Mouse (Mus musculus): ENCODE data around the gene Larp7.
A peak's percentile ranks its signal among the peaks of the same experiment; 100 is the strongest.

Larp7 gene

DNA sequence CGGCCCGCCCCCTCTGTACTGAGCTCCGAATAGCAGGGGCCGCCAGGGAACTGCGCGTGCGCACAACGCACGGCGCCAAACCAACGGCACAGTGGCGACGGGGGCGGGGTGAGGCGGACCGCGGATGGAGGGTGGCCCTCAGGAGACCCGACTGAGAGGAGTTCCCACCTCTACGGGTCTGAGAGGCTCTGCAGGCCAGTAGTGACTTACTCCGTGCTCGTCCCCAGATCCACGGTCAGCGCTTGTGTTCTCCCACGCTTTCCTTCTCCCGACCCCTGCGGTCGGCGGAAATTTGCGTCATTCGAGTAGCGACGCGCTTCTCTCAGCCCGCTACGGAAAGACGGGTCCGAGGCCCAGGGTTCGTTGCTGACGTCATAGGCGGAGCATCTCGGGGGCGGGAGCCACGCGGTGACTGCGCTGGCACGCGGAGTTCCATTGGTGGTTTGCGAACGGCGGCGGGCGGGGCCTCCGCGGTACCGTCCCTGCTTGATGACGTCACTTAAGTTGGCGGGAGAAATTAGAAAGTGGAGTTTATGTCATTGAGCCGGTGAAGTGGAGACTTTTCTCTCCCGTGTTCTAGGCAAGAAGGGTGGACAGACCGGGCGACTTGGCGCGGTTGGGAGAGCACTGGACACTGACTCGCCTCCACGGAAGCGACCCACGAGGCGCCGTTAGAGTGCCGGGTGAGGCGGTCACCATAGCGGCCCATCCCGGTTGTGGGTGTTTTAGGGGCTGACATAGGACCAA is at the start of gene Larp7, which contains the start of gene Zgrf1:
TSS of gene Larp7 (minus strand) at position 377 of the 747 bp plus-strand sequence.
TSS of gene Zgrf1 (plus strand) at position 517 of the 747 bp plus-strand sequence.
- peak; percentile 97 for DNase-seq (ENCODE audit: low spot score)

DNA sequence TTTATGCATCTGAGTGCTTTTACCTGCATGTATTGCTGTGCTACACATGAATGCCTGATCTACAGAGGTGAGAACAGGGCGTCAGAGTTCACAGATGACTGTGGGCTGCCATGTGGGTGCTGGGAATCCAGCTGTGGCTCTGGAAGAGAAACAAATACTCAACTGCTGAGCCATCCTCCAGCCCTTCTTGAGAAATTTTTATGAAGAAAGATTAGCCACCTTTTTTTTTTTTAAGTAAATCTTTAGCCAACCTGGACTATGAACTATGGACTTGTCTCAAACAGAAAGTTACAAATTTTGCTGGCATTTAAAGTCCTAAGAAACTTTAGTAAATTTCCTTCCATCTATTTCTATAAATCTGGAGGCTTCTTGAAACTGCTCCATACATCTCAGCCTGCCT is 44.0 kb upstream of the Larp7 start:
- no peak for DNase-seq (ENCODE audit: low spot score)

DNA sequence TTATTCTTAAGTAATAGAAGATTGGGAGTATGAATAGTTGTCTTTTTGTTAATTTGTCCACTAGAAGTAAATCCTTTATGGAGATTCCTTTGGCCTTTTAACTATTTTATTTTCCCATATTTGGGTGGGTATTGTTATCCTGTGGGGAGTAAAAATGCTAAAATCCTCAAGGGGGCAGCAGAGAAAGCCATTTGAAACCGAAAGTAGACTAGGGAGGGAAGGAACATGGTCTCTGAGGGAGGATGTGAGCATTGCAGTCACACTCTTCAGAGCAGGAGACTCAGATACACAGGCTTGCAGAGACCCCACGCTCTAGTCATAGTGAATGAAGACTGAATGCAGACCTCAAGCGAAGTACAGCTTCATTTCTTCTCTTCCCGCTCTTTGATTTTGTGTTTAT is 19.4 kb upstream of the Larp7 start:
- peak; percentile 46 for DNase-seq (ENCODE audit: low spot score)

DNA sequence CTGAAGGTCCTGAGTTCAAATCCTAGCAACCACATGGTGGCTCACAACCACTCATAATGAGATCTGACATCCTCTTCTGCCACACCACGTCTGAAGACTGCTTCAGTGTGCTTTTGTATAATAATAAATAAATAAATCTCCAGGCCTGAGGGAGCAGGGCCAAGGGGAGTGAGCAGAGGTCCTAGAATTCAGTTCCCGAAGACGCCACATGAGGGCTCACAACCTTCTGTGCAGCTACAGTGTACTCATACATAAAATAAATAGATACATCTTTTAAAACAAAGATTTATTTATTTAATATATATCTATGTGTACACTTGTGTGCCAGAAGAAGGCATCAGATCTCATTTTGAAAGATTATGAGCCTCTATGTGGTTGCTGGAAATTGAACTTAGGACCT is 12.0 kb upstream of the Larp7 start:
- DNase-seq (ENCODE audit: low spot score): no peak

DNA sequence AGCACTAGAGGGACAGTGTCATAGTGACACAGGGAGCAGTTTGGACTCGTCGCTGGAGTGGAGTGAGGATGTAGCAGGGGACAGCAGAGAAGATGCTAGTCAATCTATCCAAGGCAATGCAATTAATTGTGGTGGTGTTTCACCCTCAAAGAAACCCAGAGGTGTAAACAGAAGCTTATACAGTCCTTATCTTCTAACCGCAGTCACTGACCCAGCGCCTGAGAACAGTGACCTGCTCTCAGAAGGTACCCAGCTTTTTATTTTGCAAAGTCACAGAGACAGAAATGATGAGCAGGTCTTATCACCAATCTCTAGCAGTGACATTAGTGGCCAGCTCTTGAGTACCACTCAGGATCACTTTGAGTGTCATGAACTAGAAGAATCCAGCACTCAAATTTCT is 9.8 kb upstream of the Larp7 start:
- DNase-seq (ENCODE audit: low spot score): no peak

DNA sequence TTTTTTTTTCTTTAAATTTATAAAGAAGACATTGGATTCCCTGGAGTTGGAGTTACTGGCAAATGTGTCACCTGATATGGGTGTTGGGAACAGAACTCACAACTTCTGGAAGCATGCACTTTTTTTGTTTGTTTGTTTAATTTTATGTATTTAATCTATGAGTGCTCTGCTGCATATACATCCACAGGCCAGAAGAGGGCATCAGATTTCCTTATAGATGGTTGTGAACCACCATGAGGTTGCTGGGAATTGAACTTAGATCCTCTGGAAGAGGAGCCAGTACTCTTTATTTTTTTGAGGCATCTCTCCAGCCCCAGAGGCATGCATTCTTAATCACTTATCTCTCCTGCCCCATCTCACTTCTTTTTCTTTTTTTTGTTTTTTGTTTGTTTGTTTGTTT is 5.1 kb upstream of the Larp7 start:
- no peak for DNase-seq (ENCODE audit: low spot score)

DNA sequence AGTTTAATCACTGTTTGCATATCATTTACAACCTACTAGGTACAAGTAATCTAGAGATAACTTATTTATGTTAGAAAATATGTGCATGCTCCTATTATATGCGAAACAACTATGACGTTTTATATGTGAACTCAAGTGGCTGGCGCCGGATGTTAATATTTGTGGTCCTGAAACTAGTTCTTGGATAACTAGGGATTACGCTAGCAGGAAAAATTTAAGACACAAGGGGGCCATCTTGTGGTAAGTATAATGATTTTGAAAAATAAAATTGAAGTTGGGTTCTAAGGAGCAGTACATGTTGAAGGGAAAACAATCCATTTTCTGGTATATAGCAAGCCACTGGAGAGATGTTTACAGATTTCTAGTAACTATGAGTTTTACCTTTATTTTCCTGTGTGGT is 1.6 kb upstream of the Larp7 start:
- DNase-seq (ENCODE audit: low spot score): no peak

DNA sequence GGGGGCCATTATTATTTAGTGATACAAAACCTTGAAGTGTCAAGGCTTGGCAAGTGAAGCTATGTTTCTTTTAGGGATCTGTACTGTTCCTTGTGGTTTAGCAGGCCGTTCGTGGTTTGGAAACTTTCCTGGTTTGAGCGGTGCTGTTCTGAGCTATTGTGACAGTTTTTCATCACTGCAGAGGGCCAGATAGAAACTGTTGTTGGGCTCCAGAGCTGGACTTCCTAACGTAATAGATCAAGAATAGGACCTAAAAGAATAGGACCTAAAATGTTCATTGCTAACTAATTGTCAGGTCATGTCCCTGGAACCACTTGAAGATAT is 533 bp upstream of the Larp7 start:
- no peak for DNase-seq (ENCODE audit: low spot score)

DNA sequence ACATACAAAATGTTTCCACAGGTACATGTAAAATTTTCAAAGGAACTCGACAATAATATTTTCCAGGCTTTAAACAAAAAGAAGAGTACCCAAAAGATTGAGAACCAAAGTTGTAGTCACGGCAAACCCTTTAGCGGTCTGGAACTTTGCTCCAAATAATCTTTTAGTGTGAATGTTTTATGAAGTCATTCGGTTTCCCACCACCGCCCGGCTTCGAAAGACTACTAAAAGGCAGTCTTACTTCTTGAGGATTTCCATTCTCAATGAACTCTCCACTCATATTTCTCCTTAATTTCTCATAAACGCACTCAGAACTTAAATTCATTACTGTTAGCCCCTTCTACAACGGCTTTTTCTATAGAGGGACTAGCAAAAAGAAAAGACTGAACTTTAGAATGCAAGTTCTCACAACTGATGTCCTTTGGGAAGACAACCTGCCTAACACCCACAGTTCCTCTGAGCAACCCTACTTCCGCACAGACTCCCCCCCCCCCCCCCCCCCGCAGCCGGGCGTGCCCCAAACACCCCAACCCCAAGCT is 646 bp downstream of the Larp7 start:
- peak; percentile 16 for DNase-seq (ENCODE audit: low spot score)

DNA sequence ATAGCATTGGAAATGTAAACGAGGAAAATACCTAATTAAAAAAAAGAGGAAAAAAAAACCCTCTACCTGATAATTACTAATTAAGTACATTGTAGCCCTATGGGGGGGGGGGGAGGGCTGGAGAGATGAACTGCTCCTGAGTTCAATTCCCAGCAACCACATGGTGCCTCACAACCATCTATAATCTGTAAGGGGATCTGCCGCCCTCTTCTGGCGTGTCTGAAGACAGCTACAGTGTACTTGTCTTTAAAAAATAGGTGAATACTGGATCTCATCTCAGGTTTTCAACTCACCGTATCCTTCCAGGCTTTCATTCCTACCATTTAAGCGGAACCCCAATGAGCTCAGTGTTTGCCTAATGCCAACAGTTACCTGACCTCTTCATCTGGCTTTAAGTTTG is 5.3 kb downstream of the Larp7 start:
- DNase-seq (ENCODE audit: low spot score): peak; percentile 35

DNA sequence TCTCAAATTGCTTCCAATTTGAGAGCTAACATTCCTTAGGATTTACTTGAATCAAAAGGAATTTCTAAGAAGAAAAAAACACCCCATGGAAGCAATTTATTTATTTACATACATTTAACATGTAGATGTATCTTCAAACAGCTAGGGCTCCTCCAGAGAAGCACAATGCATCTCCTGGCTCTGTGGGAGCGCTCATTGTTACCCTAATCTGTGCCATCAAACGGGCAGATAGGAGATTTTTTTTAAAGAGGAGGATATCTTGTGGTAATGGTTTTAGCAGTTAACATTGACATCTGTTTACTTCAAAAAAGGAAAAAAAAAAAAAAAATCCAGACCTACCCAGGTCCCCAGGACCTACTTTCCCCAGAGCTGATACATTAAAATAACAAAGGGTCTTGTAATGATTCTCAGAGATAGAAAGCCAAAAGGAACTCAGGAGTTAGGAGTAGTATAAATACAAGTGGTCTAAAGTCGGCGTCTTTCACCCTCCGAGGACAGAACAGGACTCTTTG is 8.5 kb downstream of the Larp7 start:
- DNase-seq (ENCODE audit: low spot score): no peak

DNA sequence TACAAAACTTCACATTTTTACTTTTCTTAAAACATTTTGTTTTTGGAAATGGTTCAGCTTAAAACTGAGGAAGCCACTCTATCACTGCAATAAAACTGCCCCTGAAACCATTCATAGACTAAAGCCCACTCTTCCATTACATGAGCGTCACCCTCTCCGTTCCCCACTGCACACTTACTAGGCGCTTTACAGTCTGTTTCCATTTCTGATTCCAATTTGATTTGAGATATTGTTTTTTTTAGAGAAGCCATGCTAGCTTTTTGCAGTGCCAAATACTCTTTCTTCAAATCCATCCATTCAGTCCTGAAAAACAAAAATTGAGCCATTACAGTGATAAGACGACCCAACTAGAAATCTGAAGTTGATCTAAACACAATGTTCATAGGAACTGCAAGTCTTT is 9.2 kb downstream of the Larp7 start:
- DNase-seq (ENCODE audit: low spot score): no peak

DNA sequence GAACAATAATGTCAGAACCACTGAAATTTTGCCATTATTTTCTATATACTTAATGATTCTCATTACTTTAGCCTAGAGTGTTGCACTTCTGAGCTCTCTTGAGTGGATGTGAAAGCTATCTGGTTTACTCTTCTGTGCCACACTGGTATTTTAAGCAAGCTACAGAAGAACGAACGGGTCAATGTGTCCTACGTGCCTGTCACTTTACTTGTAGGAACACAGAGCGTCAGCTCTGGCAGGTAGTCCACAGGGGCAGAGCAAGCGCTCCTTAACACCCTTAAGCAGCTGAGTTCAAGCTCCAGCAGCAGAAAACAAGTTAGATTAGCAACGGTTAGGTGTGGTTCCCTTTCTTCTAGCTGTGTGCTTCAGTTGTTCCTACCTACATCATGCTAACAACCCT is 14.0 kb downstream of the Larp7 start:
- DNase-seq (ENCODE audit: low spot score): no peak

DNA sequence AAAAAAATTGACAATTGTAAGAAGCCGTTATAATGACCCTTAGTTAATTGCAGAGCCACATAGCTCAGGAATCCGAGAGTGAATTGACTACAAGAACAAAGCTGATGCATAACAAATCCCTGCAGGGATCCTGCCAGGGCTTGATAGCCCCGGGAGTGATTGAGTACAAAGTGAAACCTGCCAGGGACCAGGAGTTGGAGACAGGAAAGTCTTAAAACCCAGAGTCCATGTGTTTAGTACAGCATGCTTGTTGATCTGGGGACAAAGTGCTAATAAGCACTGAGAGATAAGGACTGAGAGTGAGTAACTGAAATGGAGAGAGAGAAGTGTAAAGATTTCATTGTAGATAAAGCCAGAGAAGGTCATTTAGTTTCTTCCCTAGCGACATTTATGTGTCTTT is 22.9 kb downstream of the Larp7 start:
- no peak for DNase-seq (ENCODE audit: low spot score)

DNA sequence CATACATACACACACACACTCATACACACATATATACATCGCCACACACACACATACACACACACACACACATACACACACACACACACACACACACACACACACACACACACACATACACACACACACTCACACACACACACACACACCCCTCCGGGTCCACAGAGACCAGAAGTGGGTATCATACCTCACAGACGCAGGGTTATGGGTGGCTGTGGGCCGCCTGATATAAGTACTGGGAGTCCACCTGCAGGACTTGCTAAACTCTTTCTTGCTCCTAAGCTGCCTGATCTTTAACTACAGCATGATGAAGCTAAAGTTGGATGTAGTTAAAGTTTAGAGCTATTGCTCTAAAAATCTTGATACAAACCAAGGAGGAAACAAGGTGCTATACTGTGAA is 23.3 kb downstream of the Larp7 start:
- DNase-seq (ENCODE audit: low spot score): no peak

DNA sequence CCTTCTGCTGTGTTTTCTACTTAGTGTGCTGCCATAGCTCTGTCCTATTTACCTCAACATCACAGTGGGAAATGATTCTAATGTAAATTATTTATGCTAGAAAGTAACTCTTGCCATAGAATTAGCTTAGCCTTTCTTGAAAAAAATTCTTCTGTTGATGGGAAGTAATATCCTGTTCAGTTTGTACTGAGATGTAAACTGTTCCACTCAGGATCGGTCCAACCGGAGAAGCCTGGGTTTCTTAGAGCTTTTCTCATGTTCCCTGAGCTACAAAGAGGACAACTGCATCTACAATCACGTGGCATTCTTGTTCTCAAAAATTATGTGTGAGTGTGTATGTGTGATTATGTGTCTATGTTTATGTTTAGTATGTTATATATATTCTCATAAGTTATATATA is 23.9 kb downstream of the Larp7 start:
- no peak for DNase-seq (ENCODE audit: low spot score)

DNA sequence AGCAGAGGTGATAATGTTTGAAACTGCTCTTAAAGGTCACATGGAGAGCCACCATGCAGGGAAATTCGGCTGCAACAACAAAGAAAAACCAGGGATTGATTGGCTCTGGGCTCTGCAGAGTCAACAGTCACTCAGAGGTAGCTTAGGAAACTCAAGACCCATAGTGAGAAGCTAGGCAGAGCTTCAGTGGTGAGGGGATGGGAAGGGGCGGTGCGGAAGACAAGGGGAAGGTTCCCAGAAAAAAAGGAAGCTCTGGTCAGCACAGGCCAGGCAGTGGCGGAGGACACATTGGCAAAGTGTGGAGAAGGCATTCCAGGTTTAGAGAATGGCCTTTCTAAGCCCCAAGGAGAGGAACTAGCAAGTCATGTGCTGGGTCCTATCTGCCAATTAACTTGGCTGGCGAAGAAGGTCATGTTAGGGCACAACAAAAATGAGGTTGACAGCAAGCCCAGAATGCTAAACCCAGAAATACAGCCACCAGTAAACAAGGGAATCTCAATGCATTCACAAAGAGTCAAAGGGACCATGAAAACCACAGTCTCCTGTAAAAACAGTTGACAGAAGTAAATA is 25.6 kb downstream of the Larp7 start:
- DNase-seq (ENCODE audit: low spot score): no peak

DNA sequence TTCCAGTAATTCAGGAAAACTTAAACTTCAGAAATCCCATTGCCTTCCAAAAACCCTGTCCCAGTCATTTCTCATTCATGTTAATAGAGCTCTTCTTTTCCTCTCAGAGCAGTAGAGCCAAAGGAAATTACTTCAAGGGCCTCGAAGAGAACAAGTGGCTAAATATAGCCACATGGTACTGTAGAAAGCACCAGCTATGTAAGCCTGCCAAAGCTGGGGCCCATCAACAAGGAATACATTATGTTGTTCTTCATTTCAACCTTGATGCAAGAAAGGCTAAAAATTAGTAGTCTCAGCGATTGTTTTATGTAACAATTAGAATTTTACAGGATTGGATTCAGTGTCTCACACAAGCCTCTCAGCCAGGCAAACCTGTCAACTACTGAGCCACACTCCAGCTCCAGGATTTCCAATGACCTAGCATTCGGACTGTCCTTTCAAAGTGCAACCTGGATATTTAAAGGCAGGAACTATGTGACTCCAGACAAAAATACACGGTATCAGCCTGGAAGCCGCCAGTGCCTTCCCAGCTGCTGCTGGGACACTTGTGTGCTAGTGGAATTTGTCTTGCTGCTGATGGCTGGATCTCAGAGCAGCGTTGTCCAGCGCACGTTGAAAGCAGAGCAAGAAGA is 27.8 kb downstream of the Larp7 start:
- DNase-seq (ENCODE audit: low spot score): no peak

DNA sequence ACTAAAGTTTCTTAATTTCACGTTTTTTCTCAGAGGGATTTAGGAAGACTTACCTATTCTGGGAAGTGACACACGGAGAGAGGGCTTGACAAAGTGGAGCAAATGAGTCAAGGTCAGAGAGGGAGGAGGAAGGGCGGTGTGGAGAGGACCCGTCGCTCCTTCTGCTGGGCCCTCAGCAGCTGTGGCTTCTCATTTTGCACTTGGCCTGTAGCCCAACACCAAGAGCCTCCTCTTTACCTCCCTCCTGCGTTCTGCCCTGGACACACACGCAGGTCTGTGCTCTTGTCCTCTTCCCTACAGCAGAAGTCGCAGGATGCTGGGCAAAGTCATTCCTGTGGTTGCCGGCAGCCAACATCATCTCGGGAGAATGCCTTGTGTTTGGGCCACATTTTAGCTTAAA is 32.0 kb downstream of the Larp7 start:
- DNase-seq (ENCODE audit: low spot score): no peak

DNA sequence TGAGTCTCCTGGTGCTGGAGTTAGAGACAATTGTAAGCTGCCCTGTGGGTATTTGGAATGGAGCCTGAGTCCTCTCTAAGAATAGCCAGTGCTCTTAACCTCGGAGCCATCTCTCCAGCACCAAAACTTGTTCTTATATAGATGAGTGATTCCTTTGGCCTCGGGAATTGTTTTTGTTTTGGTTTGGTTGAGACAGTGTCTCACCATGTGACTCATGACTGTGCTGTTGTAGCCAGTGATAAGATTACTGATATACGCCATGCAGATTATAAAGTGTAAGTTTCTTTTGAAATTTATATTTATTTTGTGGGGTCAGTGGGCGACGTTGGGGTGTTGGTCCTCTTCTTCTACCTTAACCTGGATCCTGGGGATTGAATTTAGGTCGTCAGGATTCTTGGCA is 32.8 kb downstream of the Larp7 start:
- DNase-seq (ENCODE audit: low spot score): no peak

DNA sequence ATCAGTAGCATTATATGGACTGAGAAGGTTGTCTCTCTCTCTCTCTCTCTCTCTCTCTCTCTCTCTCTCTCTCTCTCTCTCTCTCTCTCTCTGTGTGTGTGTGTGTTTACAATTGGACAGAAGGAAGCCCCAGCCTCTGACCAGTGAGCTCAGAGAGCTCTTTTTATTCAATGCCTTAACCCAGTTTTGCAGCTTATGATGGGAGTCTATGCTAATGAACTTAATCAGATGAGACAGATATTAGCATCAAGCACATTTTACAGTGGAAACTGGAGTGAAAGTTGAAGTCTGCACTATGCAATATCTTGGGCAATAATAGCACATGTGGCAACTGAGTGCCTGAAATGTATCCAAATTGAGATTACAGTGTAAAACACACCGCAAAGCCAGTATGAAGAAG is 37.9 kb downstream of the Larp7 start:
- no peak for DNase-seq (ENCODE audit: low spot score)

DNA sequence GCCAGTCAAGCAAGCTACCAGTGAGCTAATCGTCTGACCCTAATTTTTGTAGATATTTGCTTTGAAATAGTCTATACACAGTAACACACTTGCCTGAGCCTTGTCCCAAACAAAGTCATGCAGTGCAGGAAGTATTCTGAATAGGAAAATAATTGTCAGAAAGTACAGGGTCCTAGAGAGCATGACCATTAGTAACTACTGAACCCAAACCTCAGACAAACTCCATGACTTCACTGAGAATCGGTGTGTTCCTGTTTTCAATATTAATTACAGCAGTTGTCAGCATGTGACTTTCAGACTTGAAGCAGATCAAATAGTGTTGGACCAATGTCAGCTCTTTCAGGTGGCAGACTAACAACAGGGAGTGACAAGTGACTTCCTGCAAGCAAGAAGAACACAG is 39.5 kb downstream of the Larp7 start:
- DNase-seq (ENCODE audit: low spot score): no peak

DNA sequence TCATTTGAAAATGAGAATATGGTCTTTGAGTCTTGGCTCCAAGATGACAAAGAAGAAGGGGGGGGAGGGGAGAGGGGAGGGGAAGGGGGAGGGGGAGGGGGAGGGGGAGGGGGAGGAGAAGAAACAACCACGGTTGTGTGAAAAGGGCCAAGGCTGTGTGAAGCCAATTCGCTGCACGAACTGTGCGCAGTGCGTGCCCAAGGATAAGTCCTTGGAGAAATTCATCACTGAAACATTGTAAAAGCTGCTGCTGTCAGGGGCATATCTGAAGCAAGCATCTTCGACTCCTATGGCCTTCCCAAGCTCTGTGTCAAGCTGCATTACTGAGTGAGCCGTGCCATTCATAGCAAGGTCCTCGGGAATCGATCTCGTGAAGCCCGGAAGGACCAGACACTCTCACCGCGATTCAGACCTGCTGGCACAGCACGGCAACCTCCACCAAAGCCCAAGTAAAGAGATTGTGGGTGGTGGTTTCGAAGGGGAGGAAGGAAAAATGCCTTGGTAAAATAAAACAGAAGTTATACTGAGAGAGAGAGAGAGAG is 40.3 kb downstream of the Larp7 start:
- no peak for DNase-seq (ENCODE audit: low spot score)
